Mouse (Mus musculus): Measurements from ENCODE around the gene Nop2.

Gene Nop2

GRCm38 (mm10) chr6:125131302-125132156 lies at the start of gene Nop2:
Gene Nop2, plus strand, starts transcription at chr6:125131909.
- DNase-seq (ENCODE audit: low spot score): peak; percentile 99

DNA sequence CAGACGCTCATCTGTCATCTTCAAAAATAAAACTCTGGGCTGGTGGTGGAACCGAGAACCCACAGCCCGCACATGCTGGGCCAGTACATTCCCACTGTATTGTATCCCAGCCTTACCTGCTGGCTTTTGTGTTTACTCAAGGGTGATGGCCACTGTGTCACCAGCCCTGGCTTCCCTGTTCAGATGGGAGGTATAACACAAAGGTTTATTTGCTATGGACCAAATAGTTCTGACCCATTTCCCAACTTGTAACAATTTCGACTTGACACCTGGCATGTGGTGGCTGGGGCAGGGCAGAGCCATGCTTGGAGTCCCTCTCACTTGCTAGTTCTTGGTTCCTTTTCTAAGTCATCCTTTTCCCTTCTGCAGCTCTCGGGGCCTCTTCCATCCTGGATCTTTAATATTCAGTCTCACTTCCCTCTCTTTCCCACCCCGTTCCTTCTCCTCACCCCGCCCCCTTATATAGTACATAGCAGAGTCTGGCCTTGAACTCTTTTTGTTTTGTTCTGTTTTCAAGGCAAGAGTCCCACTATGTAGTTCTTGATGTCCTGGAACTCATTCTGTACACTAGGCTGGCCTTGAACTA lies 48.8 kb upstream of the Nop2 start:
- no peak for DNase-seq (ENCODE audit: low spot score)

- DNase-seq (ENCODE audit: low spot score): peak; percentile 87
Observed at GRCm38 (mm10) chr6:125084424-125084823, 47.3 kb upstream of the Nop2 start.

GRCm38 (mm10) chr6:125087937-125088336 lies 43.8 kb upstream of the Nop2 start:
- no peak for DNase-seq (ENCODE audit: low spot score)

- DNase-seq (ENCODE audit: low spot score): peak; percentile 93
Observed at GRCm38 (mm10) chr6:125088561-125089321, 43.0 kb upstream of the Nop2 start.

GRCm38 (mm10) chr6:125089521-125090321 lies 42.0 kb upstream of the Nop2 start:
- DNase-seq (ENCODE audit: low spot score): peak; percentile 72

DNA sequence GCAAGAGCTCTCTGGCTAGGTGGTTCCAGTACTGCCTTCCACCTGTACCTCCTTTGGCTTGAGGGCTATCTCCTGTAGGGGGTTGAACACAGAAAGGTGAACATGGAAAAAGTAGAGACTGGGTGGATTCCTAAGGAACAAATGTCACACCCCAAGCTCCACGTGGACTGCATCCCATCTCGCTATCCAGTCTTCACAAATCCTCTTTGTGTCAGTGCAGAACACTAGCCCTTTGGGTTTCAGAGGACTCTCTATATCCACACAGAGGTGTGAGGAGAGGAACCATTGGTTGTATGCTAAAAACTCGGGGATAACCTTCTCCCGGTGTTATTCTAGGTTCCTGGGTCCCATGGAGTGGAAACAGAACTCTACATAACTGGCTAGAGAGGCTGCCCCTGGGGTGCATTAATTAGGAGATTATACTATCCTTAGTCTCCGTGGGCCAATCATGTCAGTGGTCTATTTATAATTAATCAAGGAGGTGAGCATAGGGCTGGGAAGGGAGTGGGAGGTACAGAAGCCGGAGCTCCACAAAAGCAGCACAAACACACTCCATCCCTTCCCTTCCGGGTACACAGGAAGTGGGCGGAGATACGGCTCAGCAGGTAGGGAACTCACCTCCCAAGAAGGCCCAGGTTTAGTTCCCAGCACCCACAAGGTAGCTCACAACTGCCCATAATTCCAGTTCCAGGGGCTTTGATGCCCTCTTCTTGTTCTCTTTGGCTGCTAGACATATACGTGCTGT lies 41.2 kb upstream of the Nop2 start:
- DNase-seq (ENCODE audit: low spot score): no peak

DNA sequence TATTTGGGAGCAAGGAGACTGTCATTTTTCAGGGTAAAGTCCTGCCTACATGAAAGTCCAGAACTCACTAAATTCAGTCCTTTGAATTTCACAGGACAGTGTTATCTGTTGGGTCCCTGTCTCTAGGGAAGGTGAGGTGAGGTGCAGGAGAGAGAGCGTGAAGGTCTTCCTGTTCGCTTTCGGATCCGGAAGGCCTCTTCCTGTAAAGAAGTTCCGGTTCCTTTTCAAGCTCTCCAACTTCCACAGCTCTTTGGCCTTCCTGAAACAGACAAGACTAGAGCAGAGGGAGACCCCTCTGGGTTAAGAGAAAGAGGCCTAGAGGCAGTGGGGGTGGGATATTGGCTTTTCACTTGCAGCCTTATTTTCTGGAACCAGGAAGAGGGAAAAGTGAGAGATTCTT lies 39.3 kb upstream of the Nop2 start:
- DNase-seq (ENCODE audit: low spot score): no peak

DNA sequence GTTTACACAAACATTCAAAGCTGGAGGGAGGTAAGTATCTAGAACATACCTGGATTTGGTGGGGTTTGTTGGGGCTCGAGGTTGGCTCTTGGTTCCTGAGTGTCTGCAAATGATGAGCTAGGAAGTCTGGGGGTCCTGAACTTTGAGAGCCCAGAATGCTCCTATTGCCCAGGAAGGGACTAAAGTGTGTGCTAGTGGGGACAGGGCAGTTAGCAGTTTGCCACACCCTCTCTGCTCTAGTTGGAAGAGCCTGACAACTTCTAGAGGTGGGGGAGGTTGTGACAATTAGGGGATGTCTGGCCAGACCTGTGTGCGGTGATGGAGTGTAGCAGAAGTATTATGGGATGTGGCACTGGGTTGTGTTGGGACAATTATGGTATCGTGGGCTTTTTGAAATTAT lies 36.9 kb upstream of the Nop2 start:
- DNase-seq (ENCODE audit: low spot score): peak; percentile 21

DNA sequence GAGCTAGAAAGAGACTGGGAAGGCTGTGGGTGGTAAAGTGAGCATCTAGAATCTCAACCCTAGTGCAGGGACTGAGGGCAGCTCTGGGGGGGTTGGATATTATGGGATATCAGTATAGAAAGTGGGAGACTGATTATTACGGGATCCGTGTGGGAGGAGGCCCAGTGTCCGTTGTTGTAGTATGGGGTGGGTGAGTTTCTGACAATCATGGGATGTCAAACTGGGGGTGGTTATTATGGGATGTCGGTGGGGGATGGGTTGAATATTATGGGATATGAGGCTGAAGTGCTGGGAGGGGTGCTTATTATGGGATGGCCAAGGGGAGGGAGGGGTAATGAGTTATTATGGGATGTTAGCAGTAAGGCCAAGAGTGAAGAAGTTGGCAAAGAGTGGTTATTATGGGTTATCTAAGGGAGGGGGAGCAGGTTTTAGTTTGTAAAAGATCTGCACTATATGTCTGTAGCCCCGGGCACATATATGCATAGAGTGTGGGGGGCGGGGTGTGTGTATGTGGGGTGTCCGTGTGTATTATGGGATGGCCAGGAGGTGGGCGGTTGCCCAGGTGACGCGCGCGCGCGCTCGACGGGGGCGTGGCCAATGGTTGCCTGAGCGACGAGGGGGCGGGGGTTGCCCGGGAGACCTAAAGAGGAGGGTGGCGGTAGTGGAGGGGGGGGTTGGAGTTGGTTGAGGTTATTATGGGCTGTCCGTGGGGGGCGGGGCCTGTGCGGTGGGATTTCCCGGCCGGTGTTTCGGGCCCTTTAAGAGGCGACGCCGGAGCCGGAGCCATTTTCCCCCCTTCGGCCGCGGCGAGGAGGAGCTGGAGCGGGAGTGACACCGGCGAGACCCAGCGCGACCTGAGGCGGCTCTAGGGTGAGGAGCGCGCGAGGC lies 36.1 kb upstream of the Nop2 start, which contains the start of gene Chd4:
Gene Chd4, plus strand, starts transcription at position 591 of the 888 bp plus-strand sequence.
- DNase-seq (ENCODE audit: low spot score): peak; percentile 83

DNA sequence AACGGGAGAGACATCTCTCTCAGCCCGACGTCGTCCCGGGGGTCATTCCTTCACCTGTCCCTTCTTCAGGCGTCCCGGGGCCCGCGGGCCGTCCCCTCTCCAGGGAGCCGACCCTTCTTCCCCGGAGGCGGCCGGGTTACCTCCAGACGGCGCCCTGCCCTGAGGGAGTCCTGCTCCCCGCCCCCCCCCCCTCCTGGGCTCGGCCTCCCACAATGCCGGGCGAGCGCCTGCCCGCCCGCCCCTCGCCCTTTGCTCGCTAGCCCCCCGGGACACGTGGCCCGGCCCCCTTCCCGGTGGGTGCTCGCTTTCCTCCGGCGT lies 35.5 kb upstream of the Nop2 start:
- DNase-seq (ENCODE audit: low spot score): no peak

DNA sequence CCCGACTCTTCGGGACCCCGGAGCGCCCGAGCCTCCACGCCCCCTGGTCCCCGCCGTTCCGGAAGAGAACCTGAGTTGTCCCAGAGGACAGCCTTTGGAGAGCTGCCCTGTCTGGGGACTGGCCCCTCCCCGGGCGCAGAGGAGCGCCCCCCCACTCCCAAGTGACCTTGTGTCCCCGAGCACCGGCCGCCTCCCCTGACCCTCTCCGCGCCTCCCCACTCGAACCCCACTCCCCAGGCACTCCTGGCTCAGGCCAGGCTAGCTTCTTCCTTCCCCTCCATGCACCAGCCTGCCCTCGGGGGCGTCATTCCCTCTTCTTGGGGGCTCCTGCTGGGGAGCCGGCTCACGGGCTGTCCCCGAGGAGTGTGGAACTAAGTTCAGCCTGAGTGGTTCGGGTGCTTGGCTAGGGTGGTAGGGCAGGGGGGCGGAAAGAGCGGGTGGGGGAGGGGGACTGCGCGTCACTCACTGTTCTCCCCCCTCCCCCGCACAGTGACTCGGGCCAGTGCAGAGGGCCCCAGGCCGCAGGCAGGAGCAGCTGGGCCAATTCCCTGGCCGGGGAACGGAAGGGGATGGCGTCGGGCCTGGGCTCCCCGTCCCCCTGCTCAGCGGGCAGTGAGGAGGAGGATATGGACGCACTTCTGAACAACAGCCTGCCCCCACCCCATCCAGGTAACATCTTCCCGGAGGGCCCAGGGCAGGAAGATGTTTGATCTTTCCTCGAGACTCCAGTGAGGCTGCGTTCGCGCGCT lies 34.9 kb upstream of the Nop2 start:
- DNase-seq (ENCODE audit: low spot score): peak; percentile 60

DNA sequence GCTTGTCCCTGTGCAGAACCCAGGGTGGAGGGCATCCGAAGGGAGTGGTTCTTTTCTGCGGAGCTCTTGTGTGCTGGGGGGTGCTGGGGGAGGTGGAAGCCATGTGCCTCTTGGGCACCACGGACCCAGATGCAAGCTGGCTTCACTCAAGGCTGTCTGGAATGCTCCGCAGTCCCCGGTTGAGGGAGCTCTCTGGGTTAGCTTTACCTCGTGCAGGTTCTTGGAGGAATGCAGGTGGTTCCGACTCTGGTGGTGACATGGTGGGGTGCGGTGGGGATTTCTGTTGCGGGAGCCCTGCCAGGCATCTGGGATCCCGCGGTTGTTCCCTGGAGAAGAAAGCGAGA lies 34.4 kb upstream of the Nop2 start:
- no peak for DNase-seq (ENCODE audit: low spot score)

DNA sequence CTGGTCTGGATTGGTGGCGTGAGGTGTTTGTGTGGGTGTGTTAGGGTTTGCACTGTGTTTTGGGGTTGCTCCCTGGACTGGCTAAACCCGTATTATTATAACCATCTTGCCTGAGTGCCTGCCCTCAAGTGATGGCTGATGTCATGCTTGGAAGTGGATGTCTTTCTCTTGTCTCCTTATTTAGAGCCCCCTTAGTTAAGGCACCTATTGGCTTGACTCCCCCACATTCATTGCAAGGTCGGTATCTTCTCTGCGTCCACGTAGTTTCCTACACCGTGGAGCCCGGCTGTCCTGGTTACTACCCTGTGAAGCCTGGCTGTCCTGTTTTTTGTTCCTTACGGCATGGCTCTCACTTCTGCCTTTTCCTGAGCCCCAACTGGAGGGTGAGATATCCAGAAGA lies 33.8 kb upstream of the Nop2 start:
- no peak for DNase-seq (ENCODE audit: low spot score)

DNA sequence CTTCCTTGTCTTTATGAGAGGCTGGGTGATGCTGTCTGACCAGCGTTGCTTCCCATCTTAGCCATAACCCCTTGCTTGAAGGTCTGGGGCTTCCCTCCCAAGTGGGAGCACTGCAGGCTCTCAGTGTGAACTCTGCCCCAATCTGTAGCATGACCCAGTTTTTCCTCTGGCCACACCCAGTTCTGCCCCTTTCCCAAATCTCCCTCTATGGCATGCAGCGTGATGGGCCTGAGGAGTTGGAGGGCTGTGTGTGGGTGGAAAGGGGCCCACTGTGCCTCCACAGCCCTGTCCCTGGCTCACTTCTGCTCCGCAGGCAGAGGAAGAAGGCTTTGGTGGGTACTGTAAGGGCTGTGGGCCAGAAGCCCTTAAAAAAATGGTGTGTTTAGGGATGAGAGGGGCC lies 33.2 kb upstream of the Nop2 start:
- no peak for DNase-seq (ENCODE audit: low spot score)

GRCm38 (mm10) chr6:125099421-125099971 lies 32.2 kb upstream of the Nop2 start:
- no peak for DNase-seq (ENCODE audit: low spot score)

DNA sequence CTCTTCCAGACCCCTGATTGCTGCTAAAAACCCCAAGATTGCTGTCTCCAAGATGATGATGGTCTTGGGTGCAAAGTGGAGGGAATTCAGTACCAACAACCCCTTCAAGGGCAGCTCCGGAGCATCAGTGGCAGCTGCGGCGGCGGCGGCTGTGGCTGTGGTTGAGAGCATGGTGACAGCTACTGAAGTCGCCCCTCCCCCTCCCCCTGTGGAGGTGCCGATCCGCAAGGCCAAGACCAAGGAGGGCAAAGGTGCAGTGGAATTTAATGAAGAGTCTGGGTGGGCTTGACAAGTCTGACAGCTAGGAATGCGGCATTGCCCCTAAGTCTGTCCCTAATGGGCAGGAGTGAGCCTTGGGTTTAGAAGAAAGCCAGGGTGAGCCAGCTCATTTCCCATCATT lies 30.3 kb upstream of the Nop2 start:
- DNase-seq (ENCODE audit: low spot score): no peak

- no peak for DNase-seq (ENCODE audit: low spot score)
Observed at GRCm38 (mm10) chr6:125104223-125104622, 27.5 kb upstream of the Nop2 start.

DNA sequence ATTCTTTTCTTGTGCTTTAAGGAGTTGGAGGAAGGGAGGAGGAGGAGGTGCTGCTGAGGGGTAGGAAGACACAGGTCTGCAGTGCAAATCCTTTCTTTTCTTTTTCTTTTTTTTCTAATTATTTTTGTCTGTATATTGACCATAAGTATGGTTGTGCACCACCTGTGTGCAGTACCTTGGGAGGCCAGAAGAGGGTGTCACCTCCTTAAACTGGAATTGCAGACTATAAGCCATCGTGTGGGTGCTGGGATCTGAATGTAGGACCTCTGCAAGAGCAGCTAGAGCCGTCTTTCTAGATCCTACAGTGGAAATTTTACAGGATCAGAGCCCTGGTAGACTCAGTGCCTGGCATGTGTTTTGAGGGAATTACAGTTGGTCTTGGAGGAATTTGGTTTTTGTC lies 24.0 kb upstream of the Nop2 start:
- DNase-seq (ENCODE audit: low spot score): no peak

GRCm38 (mm10) chr6:125109371-125109770 lies 22.3 kb upstream of the Nop2 start:
- DNase-seq (ENCODE audit: low spot score): no peak
